Mouse (Mus musculus) myocyte (in vitro differentiated cells): ENCODE results near the gene Bcl3. TPM values are rescaled to one million over a fixed set of nuclear protein-coding genes. Genes with fewer than 3 reads are reported as not detected.
A peak's percentile ranks its signal among the peaks of the same experiment; 100 is the strongest.

ENCODE experiments used
- H3K27me3 ChIP-seq: one replicate; pipeline ENCODE4 v1.6.1; 2011; ENCODE audit not compliant: control insufficient read depth, insufficient read depth, insufficient read length
- H3K36me3 ChIP-seq: one replicate; pipeline ENCODE4 v1.6.1; 2011; ENCODE audit not compliant: control insufficient read depth, insufficient read depth
- H3K4me2 ChIP-seq: one replicate; pipeline ENCODE4 v1.6.1; 2011; ENCODE audit warnings: low read depth, control low read depth
- H3K4me3 ChIP-seq: one replicate; pipeline ENCODE4 v1.5.1; 2011; ENCODE audit warnings: mild to moderate bottlenecking, control low read depth, moderate library complexity
- H3K79me2 ChIP-seq: one replicate; pipeline ENCODE4 v1.6.1; 2011; ENCODE audit not compliant: control insufficient read depth, insufficient read depth
- H3ac ChIP-seq: one replicate; pipeline ENCODE4 v1.6.1; 2011; ENCODE audit not compliant: control insufficient read depth, insufficient read length
- CEBPB ChIP-seq: IDR thresholded peaks from 2 replicates; pipeline ENCODE4 v1.6.1; 2011; ENCODE audit warnings: mild to moderate bottlenecking, moderate library complexity; ENCODE audit not compliant: poor library complexity, insufficient read depth, severe bottlenecking
- E2F4 ChIP-seq: IDR thresholded peaks from one replicate; pipeline ENCODE4 v1.6.1; 2011; ENCODE audit warnings: mild to moderate bottlenecking, control low read depth, moderate library complexity; ENCODE audit not compliant: insufficient read depth
- MAX ChIP-seq: IDR thresholded peaks from one replicate; pipeline ENCODE4 v1.6.1; 2011; ENCODE audit warnings: low read depth, mild to moderate bottlenecking, control low read depth
- MYOD1 ChIP-seq, 3 experiments: IDR thresholded peaks; one replicate each; pipeline ENCODE4 v1.6.1; 2011; ENCODE audit warnings: control low read depth in 2 of 3, low read depth in 2 of 3, mild to moderate bottlenecking in 2 of 3, moderate library complexity in 1 of 3; ENCODE audit not compliant: insufficient read length in 2 of 3, control insufficient read depth in 1 of 3
- MYOG ChIP-seq, 3 experiments: IDR thresholded peaks; one replicate each; pipeline ENCODE4 v1.6.1; 2011; ENCODE audit warnings: control low read depth in 2 of 3, low read depth in 2 of 3, mild to moderate bottlenecking in 2 of 3; ENCODE audit not compliant: insufficient read length in 2 of 3, control insufficient read depth in 1 of 3, insufficient read depth in 1 of 3
- POLR2A ChIP-seq: IDR thresholded peaks from one replicate; pipeline ENCODE4 v1.6.1; 2011; ENCODE audit warnings: low read depth, mild to moderate bottlenecking, control low read depth, moderate library complexity; ENCODE audit not compliant: insufficient read length
- POLR2AphosphoS2 ChIP-seq: IDR thresholded peaks from one replicate; pipeline ENCODE4 v1.6.1; 2011; ENCODE audit warnings: low read depth, control low read depth; ENCODE audit not compliant: insufficient read length
- REST ChIP-seq: IDR thresholded peaks from one replicate; pipeline ENCODE4 v1.6.1; 2011; ENCODE audit warnings: mild to moderate bottlenecking, control low read depth, moderate library complexity; ENCODE audit not compliant: insufficient read depth, insufficient read length
- SRF ChIP-seq: IDR thresholded peaks from one replicate; pipeline ENCODE4 v1.6.1; 2011; ENCODE audit warnings: low read depth; ENCODE audit not compliant: control insufficient read depth, insufficient read length
- TCF12 ChIP-seq: IDR thresholded peaks from one replicate; pipeline ENCODE4 v1.6.1; 2011; ENCODE audit warnings: mild to moderate bottlenecking, control low read depth; ENCODE audit not compliant: poor library complexity, insufficient read depth, severe bottlenecking
- TCF3 ChIP-seq: IDR thresholded peaks from one replicate; pipeline ENCODE4 v1.6.1; 2011; ENCODE audit warnings: low read depth, control low read depth; ENCODE audit not compliant: insufficient read length
- USF1 ChIP-seq: IDR thresholded peaks from one replicate; pipeline ENCODE4 v1.6.1; 2011; ENCODE audit warnings: low read depth, mild to moderate bottlenecking, control low read depth, moderate library complexity
- polyA plus RNA-seq: library from polyadenylated mRNA; unstranded; fragments of >200 nt; fragmentation: generic; extraction: Trizol; gene quantifications from one replicate; pipeline ENCODE4 v1.2.1, GENCODE M21; 2012; ENCODE audit warnings: missing spikeins

Bcl3 gene
- polyA plus RNA-seq, 1 experiment: 19.2 TPM

- H3K4me3 ChIP-seq: no peak overlapping the region
Measured at GRCm38 (mm10) chr7:19789904-19790347, 32.6 kb downstream of the Bcl3 start.

GRCm38 (mm10) chr7:19785874-19786458, 36.6 kb downstream of the Bcl3 start:
- peak; percentile 5 to 88 (median 83) for TF ChIP-seq MYOG (IDR thresholded peaks at IDR 0.05; ENCODE audit: control insufficient read depth in 1 of 3, insufficient read depth in 1 of 3, insufficient read length in 2 of 3, low read depth in 2 of 3)
- no peak for TF ChIP-seq SRF
- TF ChIP-seq CEBPB: no peak
- TF ChIP-seq MYOD1 (IDR thresholded peaks at IDR 0.05; ENCODE audit: control insufficient read depth in 1 of 3, insufficient read length in 2 of 3, low read depth in 2 of 3): peak in 2 of 3 experiments; percentile 72 to 78
- peak; percentile 31 for TF ChIP-seq TCF3
- TF ChIP-seq POLR2AphosphoS2: no peak
- no peak for TF ChIP-seq TCF12
- TF ChIP-seq REST: no peak
- no peak for TF ChIP-seq MAX
- no peak for TF ChIP-seq POLR2A
- no peak for TF ChIP-seq E2F4
- TF ChIP-seq USF1: no peak
- no peak overlapping the region for H3K4me2 ChIP-seq
- H3K79me2 ChIP-seq: no peaks in the 10 kb centered on the region
- no peaks in the 10 kb centered on the region for H3K27me3 ChIP-seq
- H3K36me3 ChIP-seq: no peaks in the 10 kb centered on the region
- no peak overlapping the region for H3ac ChIP-seq
- H3K4me3 ChIP-seq: no peak overlapping the region

More at GRCm38 (mm10) chr7:19789904-19790347, 32.6 kb downstream of the Bcl3 start:
- no peak for TF ChIP-seq MYOG (IDR thresholded peaks at IDR 0.05; ENCODE audit: control insufficient read depth in 1 of 3, insufficient read depth in 1 of 3, insufficient read length in 2 of 3, low read depth in 2 of 3)
- TF ChIP-seq MAX: no peak
- TF ChIP-seq POLR2A: no peak
- TF ChIP-seq MYOD1 (IDR thresholded peaks at IDR 0.05; ENCODE audit: control insufficient read depth in 1 of 3, insufficient read length in 2 of 3, low read depth in 2 of 3): no peak
- TF ChIP-seq POLR2AphosphoS2: no peak
- TF ChIP-seq REST: no peak
- TF ChIP-seq E2F4: no peak
- no peak for TF ChIP-seq TCF12
- TF ChIP-seq USF1: no peak
- TF ChIP-seq SRF: no peak
- no peak for TF ChIP-seq CEBPB
- no peak for TF ChIP-seq TCF3
- Histone ChIP-seq H3K4me2 (peak overlapping the region; percentile 64), H3K79me2 (no peaks in the 10 kb centered on the region), H3K27me3 (peaks cover 6% of the 10 kb centered on the region), H3ac (no peak overlapping the region), H3K36me3 (no peaks in the 10 kb centered on the region)

- Histone ChIP-seq H3ac (no peak overlapping the region), H3K79me2 (no peaks in the 10 kb centered on the region), H3K4me3 (no peak overlapping the region), H3K36me3 (no peaks in the 10 kb centered on the region), H3K27me3 (no peaks in the 10 kb centered on the region), H3K4me2 (peak overlapping the region; percentile 2)
- TF ChIP-seq POLR2AphosphoS2: no peak
- TF ChIP-seq MYOG (IDR thresholded peaks at IDR 0.05; ENCODE audit: control insufficient read depth in 1 of 3, insufficient read depth in 1 of 3, insufficient read length in 2 of 3, low read depth in 2 of 3): peak in 1 of 3 experiments; percentile 48
Measured at GRCm38 (mm10) chr7:19784764-19785535, 37.6 kb downstream of the Bcl3 start.

- Histone ChIP-seq H3K4me3 (no peak overlapping the region), H3ac (no peak overlapping the region), H3K36me3 (no peaks in the 10 kb centered on the region), H3K79me2 (no peaks in the 10 kb centered on the region), H3K4me2 (peak overlapping the region; percentile 24), H3K27me3 (no peaks in the 10 kb centered on the region)
- TF ChIP-seq POLR2AphosphoS2: no peak
- TF ChIP-seq E2F4: no peak
- TF ChIP-seq MYOD1 (IDR thresholded peaks at IDR 0.05; ENCODE audit: control insufficient read depth in 1 of 3, insufficient read length in 2 of 3, low read depth in 2 of 3): peak in 2 of 3 experiments; percentile 3 to 17
- TF ChIP-seq SRF: no peak
- no peak for TF ChIP-seq CEBPB
- no peak for TF ChIP-seq TCF12
- TF ChIP-seq MYOG (IDR thresholded peaks at IDR 0.05; ENCODE audit: control insufficient read depth in 1 of 3, insufficient read depth in 1 of 3, insufficient read length in 2 of 3, low read depth in 2 of 3): peak in 1 of 3 experiments; percentile 32
- TF ChIP-seq MAX: no peak
Measured at GRCm38 (mm10) chr7:19783630-19784029, 38.9 kb downstream of the Bcl3 start.
